Mouse (Mus musculus) hindbrain, embryonic 11.5 days (tissue): ENCODE measurements around the gene Capn15. TPM values are rescaled to one million over a fixed set of nuclear protein-coding genes. Genes with fewer than 3 reads are reported as not detected.

ENCODE experiments used
- ATAC-seq: fragments of 200-750 bp; cut with Nextera tagmentation; 2 replicates; pipeline ENCODE4 v1.8.0; 2017; ENCODE audit warnings: mild to moderate bottlenecking, moderate TSS enrichment, moderate library complexity; ENCODE audit not compliant: low FRiP score
- DNase-seq: peaks from one replicate; pipeline ENCODE4 v3.0.0-alpha.2; 2015; ENCODE audit warnings: low spot score
- H3K27ac ChIP-seq: fragments of 300-500 bp; sonication (generic); 2 replicates; pipeline ENCODE4 v1.5.1; 2014; ENCODE audit warnings: mild to moderate bottlenecking, low read depth, low read length
- H3K27me3 ChIP-seq: fragments of 300-500 bp; sonication (generic); 2 replicates; pipeline ENCODE4 v1.6.1; 2014; ENCODE audit warnings: mild to moderate bottlenecking, low read length, moderate library complexity, mixed read lengths; ENCODE audit not compliant: control insufficient read depth, insufficient read depth
- H3K36me3 ChIP-seq: fragments of 300-500 bp; sonication (generic); 2 replicates; pipeline ENCODE4 v1.6.1; 2014; ENCODE audit warnings: mild to moderate bottlenecking, low read length, moderate library complexity, mixed read lengths; ENCODE audit not compliant: control insufficient read depth, insufficient read depth
- H3K4me1 ChIP-seq: fragments of 300-500 bp; sonication (generic); replicated peaks from 2 replicates; pipeline ENCODE4 v1.6.1; 2014; ENCODE audit warnings: low read length, mixed read lengths; ENCODE audit not compliant: control insufficient read depth, insufficient read depth
- H3K4me2 ChIP-seq: fragments of 300-500 bp; sonication (generic); replicated peaks from 2 replicates; pipeline ENCODE4 v1.6.1; 2014; ENCODE audit warnings: mild to moderate bottlenecking, low read depth, low read length
- H3K4me3 ChIP-seq: fragments of 300-500 bp; sonication (generic); 2 replicates; pipeline ENCODE4 v1.5.1; 2014; ENCODE audit warnings: low read depth, low read length
- H3K9ac ChIP-seq: fragments of 300-500 bp; sonication (generic); 2 replicates; pipeline ENCODE4 v1.6.1; 2014; ENCODE audit warnings: low read depth, low read length
- H3K9me3 ChIP-seq: fragments of 300-500 bp; sonication (generic); 2 replicates; pipeline ENCODE4 v1.6.1; 2016; ENCODE audit warnings: low read length; ENCODE audit not compliant: control insufficient read depth
- WGBS: fragments of 180-500 bp; shearing (Covaris S2); extraction: QIAGEN DNeasy Blood & Tissue Kit; methylation state at CpG from one replicate; pipeline ENCODE4 v1.1.7; 2014; 5-methylcytosine and 5-hydroxymethylcytosine counted together
- polyA plus RNA-seq: library from polyadenylated mRNA; unstranded; fragments of >200 nt; fragmentation: Nextera tagmentation; extraction: Ambion mirVana; gene quantifications from 2 replicates; pipeline ENCODE4 v1.2.1, GENCODE M21; 2014

Capn15 gene
- polyA plus RNA-seq, 1 experiment from 2014 or later: 19.5 TPM

DNA sequence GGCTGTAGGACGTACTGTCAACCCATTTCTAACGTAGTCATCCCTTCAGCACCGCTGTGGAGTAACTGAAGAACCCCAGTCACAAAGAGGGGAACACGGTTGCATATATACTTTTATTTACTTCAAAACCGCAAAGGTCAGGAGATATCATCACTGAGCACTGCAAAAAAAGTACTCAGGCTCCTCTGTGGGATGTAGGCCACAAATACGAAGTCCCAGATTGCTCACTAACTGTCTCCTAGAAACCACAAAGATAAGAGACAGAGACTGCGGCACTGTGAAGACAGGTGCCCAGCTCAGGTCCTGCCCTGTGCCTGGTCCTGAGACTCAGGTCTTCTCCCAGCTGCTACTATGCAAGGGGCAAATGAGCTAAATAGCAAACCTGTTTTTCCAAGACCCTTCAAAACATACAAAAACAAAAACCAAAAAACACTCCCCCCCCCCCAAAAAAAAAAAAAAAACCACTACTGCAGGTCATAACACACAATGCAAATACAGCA, 35.3 kb upstream of the Capn15 start:
- H3K4me3 ChIP-seq: no peak overlapping the region

DNA sequence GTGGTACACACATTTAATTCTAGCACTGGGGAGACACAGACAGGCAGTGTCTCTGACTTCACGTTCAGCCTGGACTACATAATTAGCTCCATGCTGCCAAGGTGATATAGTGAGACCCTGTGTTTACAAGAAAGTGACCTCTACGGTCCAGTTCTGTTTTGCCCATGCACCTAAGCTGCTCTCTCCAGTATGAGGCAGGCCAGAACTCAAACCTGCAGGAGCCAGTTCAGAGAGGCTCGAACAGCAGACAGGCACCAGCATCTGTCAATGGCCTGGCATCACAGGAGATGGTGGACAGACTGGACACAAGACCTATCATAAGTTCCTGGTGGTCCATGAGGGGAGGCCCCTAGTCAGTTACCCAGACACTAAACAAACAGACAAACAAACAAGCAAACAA, 32.8 kb upstream of the Capn15 start:
- Histone ChIP-seq H3K4me2 (no peak overlapping the region), H3K27me3 (no peaks in the 10 kb centered on the region), H3K36me3 (peaks cover 7% of the 10 kb centered on the region; the same call in 1 of the 2 replicates), H3K9ac (no peak overlapping the region), H3K4me3 (no peak overlapping the region), H3K9me3 (no peaks in the 10 kb centered on the region), H3K4me1 (no peaks in the 10 kb centered on the region), H3K27ac (no peak overlapping the region)
- no peak for ATAC-seq
- DNase-seq: no peak
- 87% methylated on average over 3 of the region's 3 CpGs for WGBS

More for the DNA sequence above, 35.3 kb upstream of the Capn15 start:
- no peak overlapping the region for H3K9ac ChIP-seq
- H3K4me2 ChIP-seq: no peak overlapping the region
- no peak for DNase-seq
- H3K27ac ChIP-seq: no peak overlapping the region
- no peaks in the 10 kb centered on the region for H3K4me1 ChIP-seq
- no peaks in the 10 kb centered on the region for H3K9me3 ChIP-seq
- no peaks in the 10 kb centered on the region for H3K27me3 ChIP-seq
- no peak for ATAC-seq
- H3K36me3 ChIP-seq: peaks cover 4% of the 10 kb centered on the region; the same call in 1 of the 2 replicates
- WGBS: 92% methylated on average over 7 of the region's 7 CpGs

DNA sequence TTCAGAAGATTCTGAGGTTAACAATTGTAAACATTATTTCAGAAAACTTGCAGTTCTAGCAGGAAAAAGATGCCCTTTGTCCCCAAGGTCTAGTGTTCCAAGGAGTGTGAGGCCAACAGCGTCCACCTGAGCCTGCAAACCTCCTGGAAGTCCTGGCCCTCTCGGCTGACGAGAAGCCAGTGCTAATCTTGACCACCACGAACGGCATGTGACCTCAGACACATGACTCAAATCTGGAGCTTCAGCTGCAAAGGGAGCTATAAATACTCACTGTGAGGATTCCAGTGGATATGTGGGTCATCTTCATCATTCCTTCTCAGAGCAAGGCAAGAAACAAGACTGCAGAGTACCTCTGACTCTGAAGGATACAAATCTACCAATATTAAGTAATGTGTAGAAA, 32.4 kb upstream of the Capn15 start:
- 86% methylated on average over 5 of the region's 5 CpGs for WGBS
- ATAC-seq: no peak

DNA sequence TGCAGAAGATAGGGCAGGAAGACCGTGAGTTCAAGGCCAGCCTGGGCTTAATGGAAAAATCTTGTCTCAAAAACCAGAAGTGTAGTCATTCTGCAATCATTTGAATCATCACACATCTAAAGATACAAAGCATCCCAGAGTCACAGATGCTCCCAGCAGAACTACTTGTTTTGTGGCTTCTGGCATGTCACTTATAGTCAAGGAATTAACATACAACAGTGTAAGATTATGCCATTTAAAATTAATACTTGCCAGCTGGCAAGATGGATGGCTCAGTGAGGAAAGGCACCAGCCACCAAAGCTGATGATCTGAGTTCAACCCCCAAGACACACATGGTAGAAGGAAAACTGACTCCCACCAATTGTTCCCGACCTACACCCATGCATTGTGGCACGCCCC, 31.4 kb upstream of the Capn15 start:
- H3K36me3 ChIP-seq: peaks cover 7% of the 10 kb centered on the region; the same call in 1 of the 2 replicates
- no peaks in the 10 kb centered on the region for H3K9me3 ChIP-seq
- DNase-seq: no peak
- no peaks in the 10 kb centered on the region for H3K27me3 ChIP-seq
- ATAC-seq: no peak
- H3K4me3 ChIP-seq: no peak overlapping the region
- WGBS: 91% methylated on average over 3 of the region's 3 CpGs
- no peaks in the 10 kb centered on the region for H3K4me1 ChIP-seq
- no peak overlapping the region for H3K4me2 ChIP-seq
- no peak overlapping the region for H3K27ac ChIP-seq
- no peak overlapping the region for H3K9ac ChIP-seq

More for the DNA sequence above, 32.4 kb upstream of the Capn15 start:
- peaks cover 7% of the 10 kb centered on the region; the same call in 1 of the 2 replicates for H3K36me3 ChIP-seq
- no peaks in the 10 kb centered on the region for H3K27me3 ChIP-seq
- H3K4me2 ChIP-seq: no peak overlapping the region
- no peak overlapping the region for H3K27ac ChIP-seq
- DNase-seq: no peak
- no peaks in the 10 kb centered on the region for H3K9me3 ChIP-seq
- no peak overlapping the region for H3K9ac ChIP-seq
- H3K4me3 ChIP-seq: no peak overlapping the region
- no peaks in the 10 kb centered on the region for H3K4me1 ChIP-seq

DNA sequence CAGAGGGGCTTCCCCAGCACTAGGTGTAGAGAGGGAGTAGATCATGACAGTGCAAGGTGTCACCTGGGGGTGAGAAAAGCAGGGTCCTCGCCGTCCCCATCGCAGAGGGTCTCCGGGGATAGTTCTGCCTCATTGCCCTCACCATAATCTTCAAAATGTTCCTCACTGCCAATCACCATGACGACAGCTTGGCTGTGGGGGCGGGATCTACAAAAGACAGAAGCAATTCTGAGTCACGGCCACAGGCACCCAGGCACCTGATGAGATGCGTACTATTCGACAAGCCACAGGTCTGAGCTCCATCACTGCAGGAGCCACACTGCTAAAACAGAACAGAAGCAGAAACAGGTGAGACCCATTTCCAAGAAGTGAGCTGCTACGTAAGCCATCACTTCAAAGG, 28.1 kb upstream of the Capn15 start:
- DNase-seq: no peak
- Histone ChIP-seq H3K27ac (no peak overlapping the region), H3K4me1 (no peaks in the 10 kb centered on the region), H3K27me3 (no peaks in the 10 kb centered on the region), H3K9me3 (no peaks in the 10 kb centered on the region), H3K9ac (no peak overlapping the region), H3K4me2 (no peak overlapping the region), H3K36me3 (peaks cover 7% of the 10 kb centered on the region; the same call in 1 of the 2 replicates), H3K4me3 (no peak overlapping the region)
- WGBS: 87% methylated on average over 10 of the region's 10 CpGs
- ATAC-seq: no peak

DNA sequence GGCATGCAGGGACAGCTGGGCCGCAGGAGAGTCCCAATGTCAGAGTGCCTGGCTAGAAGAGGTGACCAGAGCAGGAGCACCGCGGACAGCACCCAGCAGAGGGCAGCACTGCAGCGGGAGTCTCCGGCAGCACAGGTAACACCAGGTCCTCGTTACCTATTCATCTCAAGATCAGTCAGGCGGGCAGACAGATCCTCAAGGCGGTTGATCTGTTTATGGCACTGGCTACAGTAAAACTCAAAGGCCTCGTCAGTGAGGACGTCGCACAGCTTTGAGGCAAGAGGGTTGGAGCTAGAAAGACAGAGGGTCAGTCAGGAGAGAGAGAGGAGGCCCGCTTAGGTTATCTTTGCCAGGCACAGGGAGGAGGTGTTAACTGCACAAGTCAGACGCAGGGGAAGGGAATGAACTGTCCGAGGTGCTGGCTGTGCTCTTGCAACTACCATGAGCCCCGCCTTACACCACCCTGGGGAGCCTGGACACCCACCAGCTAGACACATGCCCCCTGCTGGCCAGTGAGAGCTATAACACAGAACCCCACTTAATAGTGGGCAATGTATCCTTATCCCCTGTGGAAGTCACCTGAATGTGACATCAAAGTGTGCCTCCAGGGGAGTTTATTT, 26.4 kb upstream of the Capn15 start:
- Histone ChIP-seq H3K27ac (no peak overlapping the region), H3K36me3 (peaks cover 3% of the 10 kb centered on the region; the same call in 1 of the 2 replicates), H3K27me3 (no peaks in the 10 kb centered on the region), H3K4me2 (no peak overlapping the region), H3K9me3 (no peaks in the 10 kb centered on the region), H3K4me1 (no peaks in the 10 kb centered on the region), H3K9ac (no peak overlapping the region), H3K4me3 (no peak overlapping the region)
- ATAC-seq: peak; percentile 61
- WGBS: 14% methylated on average over 15 of the region's 15 CpGs
- peak; percentile 82 for DNase-seq

DNA sequence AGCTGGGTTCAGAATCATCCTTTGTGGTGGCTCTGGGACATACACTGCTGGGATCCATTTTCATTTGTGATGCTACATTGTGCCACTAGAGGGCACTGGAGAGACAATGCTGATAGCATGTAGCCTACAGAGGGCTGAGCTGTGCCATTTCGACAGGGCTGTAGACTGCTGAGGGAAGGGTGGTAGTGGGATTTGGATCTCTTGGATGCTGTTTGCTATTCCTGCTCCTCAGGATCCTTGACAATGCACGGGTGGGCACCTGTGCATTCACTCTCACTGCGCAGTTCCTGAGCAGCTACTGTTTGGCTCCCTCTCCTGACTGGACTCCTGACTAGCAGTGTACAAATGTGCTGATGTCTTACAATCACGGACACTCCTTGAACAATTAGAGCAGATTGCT, 23.9 kb upstream of the Capn15 start:
- 39% methylated on average over 4 of the region's 4 CpGs for WGBS
- no peaks in the 10 kb centered on the region for H3K36me3 ChIP-seq

DNA sequence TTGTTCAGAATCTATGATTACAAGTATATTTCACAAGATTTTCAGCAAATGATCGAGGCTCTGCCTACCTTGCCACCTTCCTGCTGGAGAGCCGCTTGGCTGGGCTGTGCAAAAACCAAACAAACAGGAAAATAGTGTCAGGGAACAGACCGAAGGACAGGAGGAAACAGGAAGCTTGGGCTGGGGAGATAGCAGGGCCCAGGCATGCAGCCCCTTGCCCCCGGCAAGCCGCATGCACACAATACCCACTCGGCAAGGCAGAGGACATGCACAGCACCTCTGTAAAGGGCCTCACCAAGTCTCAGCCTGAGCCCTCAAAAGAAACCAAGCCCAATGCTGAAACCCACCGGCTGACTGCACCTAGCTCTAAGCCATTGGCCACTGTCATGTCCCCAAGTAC, 23.2 kb upstream of the Capn15 start:
- Histone ChIP-seq H3K27me3 (no peaks in the 10 kb centered on the region), H3K4me1 (no peaks in the 10 kb centered on the region), H3K36me3 (peaks cover 5% of the 10 kb centered on the region; the same call in 1 of the 2 replicates), H3K4me3 (no peak overlapping the region), H3K27ac (no peak overlapping the region), H3K4me2 (no peak overlapping the region), H3K9ac (no peak overlapping the region), H3K9me3 (no peaks in the 10 kb centered on the region)
- whole genome bisulfite sequencing: 88% methylated on average over 7 of the region's 7 CpGs
- ATAC-seq (no peak), DNase-seq (no peak)

More for the DNA sequence above, 23.9 kb upstream of the Capn15 start:
- Histone ChIP-seq H3K27ac (no peak overlapping the region), H3K4me2 (no peak overlapping the region), H3K27me3 (no peaks in the 10 kb centered on the region), H3K4me1 (no peaks in the 10 kb centered on the region), H3K4me3 (no peak overlapping the region), H3K9me3 (no peaks in the 10 kb centered on the region), H3K9ac (no peak overlapping the region)
- peak; percentile 59 for ATAC-seq
- peak; percentile 90 for DNase-seq

DNA sequence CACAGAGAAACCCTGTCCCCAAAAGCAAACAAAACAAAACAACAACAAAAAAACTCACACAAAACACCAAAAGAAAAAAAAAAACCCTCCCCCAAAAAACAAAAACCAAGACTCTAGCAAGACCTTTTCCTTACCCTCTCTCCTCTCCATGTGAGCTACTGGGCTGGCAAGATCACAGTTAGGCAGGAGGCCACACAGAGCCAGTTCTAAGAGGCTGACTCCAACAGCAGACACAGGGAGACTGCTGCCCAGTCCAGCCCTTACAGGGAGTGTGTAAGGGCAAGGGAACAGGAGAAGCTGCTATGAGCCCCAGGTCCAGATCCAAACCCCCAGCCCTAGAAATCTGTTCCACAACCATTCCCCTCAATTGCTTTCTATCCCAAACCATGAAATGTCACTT, 22.7 kb upstream of the Capn15 start:
- H3K36me3 ChIP-seq: peaks cover 5% of the 10 kb centered on the region; the same call in 1 of the 2 replicates

More for the DNA sequence above, 22.7 kb upstream of the Capn15 start:
- ATAC-seq: no peak
- no peaks in the 10 kb centered on the region for H3K4me1 ChIP-seq
- H3K27me3 ChIP-seq: no peaks in the 10 kb centered on the region
- DNase-seq: no peak
- no peak overlapping the region for H3K27ac ChIP-seq
- no peak overlapping the region for H3K4me2 ChIP-seq
- H3K4me3 ChIP-seq: no peak overlapping the region
- H3K9me3 ChIP-seq: no peaks in the 10 kb centered on the region
- no peak overlapping the region for H3K9ac ChIP-seq
